Mouse (Mus musculus): ENCODE data around the gene Rad1.

DNA sequence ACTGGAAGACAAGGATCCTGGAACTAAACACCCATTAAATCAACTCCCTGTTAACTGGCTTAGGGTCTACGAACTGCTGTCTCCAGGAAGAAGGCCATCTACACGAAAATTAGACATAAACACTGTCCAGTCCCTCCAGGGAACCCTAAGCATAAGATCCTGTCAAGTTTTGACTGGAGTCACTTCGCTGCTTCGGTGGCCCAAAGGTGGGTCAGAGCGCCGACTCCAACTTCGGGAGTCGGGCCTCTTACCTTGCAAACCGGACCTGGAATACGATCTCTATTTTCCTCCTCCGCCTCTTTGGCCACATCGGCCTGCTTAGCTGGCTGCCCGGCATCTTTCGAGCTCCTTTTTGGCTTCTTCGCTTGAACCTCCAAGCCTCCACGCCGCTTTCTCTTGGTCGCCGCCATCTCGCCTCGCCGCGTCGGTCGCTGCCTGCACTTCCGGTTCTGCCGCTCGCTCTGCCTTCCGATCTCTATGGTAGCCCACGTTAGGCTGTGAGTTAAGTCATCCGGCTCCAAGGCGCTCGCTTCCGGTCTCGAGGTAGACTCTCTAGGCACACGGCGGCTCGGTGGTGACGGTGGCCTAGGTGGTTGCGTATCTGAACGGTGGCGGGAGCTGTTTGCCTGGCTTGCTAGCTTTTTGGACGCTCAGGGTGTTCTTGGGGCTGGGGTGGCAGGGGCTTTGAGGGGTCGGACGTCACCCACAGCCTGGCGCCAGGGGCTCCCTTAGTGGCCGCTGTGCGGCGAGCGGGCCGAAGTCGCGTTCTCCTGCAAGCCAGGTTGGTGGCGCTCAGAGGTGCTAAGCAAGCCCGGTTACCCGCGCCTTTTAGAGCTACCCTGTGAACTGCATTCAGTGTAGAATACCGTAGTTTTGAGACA lies at the start of gene Rad1, which contains the start of gene Brix1:
- no peak for TF ChIP-seq CTCF (conservative IDR thresholded peaks at IDR 0.05; ENCODE audit: low read length)
- TF ChIP-seq NANOG (IDR thresholded peaks at IDR 0.05; ENCODE audit: borderline replicate concordance, low read length), result no peak
